Mouse (Mus musculus): ENCODE measurements around the gene Csk. TPM values are rescaled to one million over a fixed set of nuclear protein-coding genes. Genes with fewer than 3 reads are reported as not detected.

The Csk gene
- polyA plus RNA-seq, 1 experiment: 51.2 TPM

- TF ChIP-seq CTCF (IDR thresholded peaks at IDR 0.05; ENCODE audit: borderline replicate concordance, insufficient read depth, low read length): no peak
- no peak for TF ChIP-seq POLR2A (IDR thresholded peaks at IDR 0.05; ENCODE audit: low read depth, low read length)
- Histone ChIP-seq H3K27ac (ENCODE audit: insufficient read depth, low read length) (no peak overlapping the region), H3K4me1 (ENCODE audit: control insufficient read depth, insufficient read depth, low read length) (peaks cover 11% of the 10 kb centered on the region), H3K4me3 (ENCODE audit: insufficient read depth, low read length) (no peak overlapping the region)
These were observed 55.5 kb downstream of the Csk start for GRCm38 (mm10) chr9:57597929-57598382.

GRCm38 (mm10) chr9:57597265-57597664 is 56.2 kb downstream of the Csk start:
- H3K4me3 ChIP-seq (ENCODE audit: insufficient read depth, low read length): no peak overlapping the region
- H3K4me1 ChIP-seq (ENCODE audit: control insufficient read depth, insufficient read depth, low read length): peaks cover 11% of the 10 kb centered on the region
- H3K27ac ChIP-seq (ENCODE audit: insufficient read depth, low read length): no peak overlapping the region
- TF ChIP-seq CTCF (IDR thresholded peaks at IDR 0.05; ENCODE audit: borderline replicate concordance, insufficient read depth, low read length): no peak
- no peak for TF ChIP-seq POLR2A (IDR thresholded peaks at IDR 0.05; ENCODE audit: low read depth, low read length)

- Histone ChIP-seq H3K4me3 (ENCODE audit: insufficient read depth, low read length) (no peak overlapping the region), H3K27ac (ENCODE audit: insufficient read depth, low read length) (no peak overlapping the region), H3K4me1 (ENCODE audit: control insufficient read depth, insufficient read depth, low read length) (no peaks in the 10 kb centered on the region)
- TF ChIP-seq POLR2A (IDR thresholded peaks at IDR 0.05; ENCODE audit: low read depth, low read length): no peak
- TF ChIP-seq CTCF (IDR thresholded peaks at IDR 0.05; ENCODE audit: borderline replicate concordance, insufficient read depth, low read length): no peak
These were observed 59.3 kb downstream of the Csk start for GRCm38 (mm10) chr9:57594174-57594509.

GRCm38 (mm10) chr9:57593454-57594173 is 59.8 kb downstream of the Csk start:
- Histone ChIP-seq H3K27ac (ENCODE audit: insufficient read depth, low read length) (no peak overlapping the region), H3K4me3 (ENCODE audit: insufficient read depth, low read length) (no peak overlapping the region), H3K4me1 (ENCODE audit: control insufficient read depth, insufficient read depth, low read length) (no peaks in the 10 kb centered on the region)
- TF ChIP-seq CTCF (IDR thresholded peaks at IDR 0.05; ENCODE audit: borderline replicate concordance, insufficient read depth, low read length): no peak
- TF ChIP-seq POLR2A (IDR thresholded peaks at IDR 0.05; ENCODE audit: low read depth, low read length): no peak

- Histone ChIP-seq H3K27ac (ENCODE audit: insufficient read depth, low read length) (no peak overlapping the region), H3K4me1 (ENCODE audit: control insufficient read depth, insufficient read depth, low read length) (no peaks in the 10 kb centered on the region), H3K4me3 (ENCODE audit: insufficient read depth, low read length) (peak overlapping the region; percentile 52; the same call in 1 of the 2 replicates)
- TF ChIP-seq CTCF (IDR thresholded peaks at IDR 0.05; ENCODE audit: borderline replicate concordance, insufficient read depth, low read length) (no peak), POLR2A (IDR thresholded peaks at IDR 0.05; ENCODE audit: low read depth, low read length) (peak; percentile 29; the same call in 1 of the 2 replicates)
These were observed 62.7 kb downstream of the Csk start for GRCm38 (mm10) chr9:57590726-57591125.

- TF ChIP-seq POLR2A (IDR thresholded peaks at IDR 0.05; ENCODE audit: low read depth, low read length) (peak; percentile 64), CTCF (IDR thresholded peaks at IDR 0.05; ENCODE audit: borderline replicate concordance, insufficient read depth, low read length) (no peak)
- Histone ChIP-seq H3K4me1 (ENCODE audit: control insufficient read depth, insufficient read depth, low read length) (no peaks in the 10 kb centered on the region), H3K4me3 (ENCODE audit: insufficient read depth, low read length) (peak within 1 kb of the TSS; percentile 52), H3K27ac (ENCODE audit: insufficient read depth, low read length) (peak within 1 kb of the TSS; percentile 65)
These were observed 64.0 kb downstream of the Csk start, which contains the start of gene Ulk3 for GRCm38 (mm10) chr9:57589224-57590126. Ulk3 (plus strand) TSS chr9:57589452.

- H3K27ac ChIP-seq (ENCODE audit: insufficient read depth, low read length): no peak overlapping the region
- H3K4me3 ChIP-seq (ENCODE audit: insufficient read depth, low read length): no peak overlapping the region
- no peaks in the 10 kb centered on the region for H3K4me1 ChIP-seq (ENCODE audit: control insufficient read depth, insufficient read depth, low read length)
- TF ChIP-seq POLR2A (IDR thresholded peaks at IDR 0.05; ENCODE audit: low read depth, low read length) (no peak), CTCF (IDR thresholded peaks at IDR 0.05; ENCODE audit: borderline replicate concordance, insufficient read depth, low read length) (no peak)
These were observed 68.4 kb downstream of the Csk start for GRCm38 (mm10) chr9:57584991-57585390.

- H3K4me3 ChIP-seq (ENCODE audit: insufficient read depth, low read length): no peak overlapping the region
- no peak overlapping the region for H3K27ac ChIP-seq (ENCODE audit: insufficient read depth, low read length)
- no peaks in the 10 kb centered on the region for H3K4me1 ChIP-seq (ENCODE audit: control insufficient read depth, insufficient read depth, low read length)
- TF ChIP-seq CTCF (IDR thresholded peaks at IDR 0.05; ENCODE audit: borderline replicate concordance, insufficient read depth, low read length) (no peak), POLR2A (IDR thresholded peaks at IDR 0.05; ENCODE audit: low read depth, low read length) (no peak)
These were observed 76.1 kb downstream of the Csk start for GRCm38 (mm10) chr9:57577144-57577849.

Other genes with a start within 250 kb of the Csk start
- gene Ppcdc, start 213.5 kb downstream of the Csk start, polyA plus RNA-seq (2011; ENCODE audit: insufficient read length, low read depth, missing spikeins): 26.6 and 31.0 TPM in 2 replicates
- gene Scamp5, start 185.6 kb downstream of the Csk start, polyA plus RNA-seq (2011; ENCODE audit: insufficient read length, low read depth, missing spikeins): 23.7 and 26.1 TPM in 2 replicates
- 0.61 TPM in 1 of 2 replicates, not detected in the other for gene Rpp25, start 149.6 kb downstream of the Csk start, polyA plus RNA-seq (2011; ENCODE audit: insufficient read length, low read depth, missing spikeins)
- 252 and 293 TPM in 2 replicates for gene Cox5a, start 132.4 kb downstream of the Csk start, polyA plus RNA-seq (2011; ENCODE audit: insufficient read length, low read depth, missing spikeins)
- 12.6 and 13.0 TPM in 2 replicates for gene Fam219b, start 116.1 kb downstream of the Csk start, polyA plus RNA-seq (2011; ENCODE audit: insufficient read length, low read depth, missing spikeins)
- gene Mpi, start 100.9 kb downstream of the Csk start, polyA plus RNA-seq (2011; ENCODE audit: insufficient read length, low read depth, missing spikeins): 32.2 and 35.6 TPM in 2 replicates
- gene Scamp2, start 92.7 kb downstream of the Csk start, polyA plus RNA-seq (2011; ENCODE audit: insufficient read length, low read depth, missing spikeins): 37.0 and 38.2 TPM in 2 replicates
- 17.6 and 19.4 TPM in 2 replicates for gene Ulk3, start 64.2 kb downstream of the Csk start, polyA plus RNA-seq (2011; ENCODE audit: insufficient read length, low read depth, missing spikeins)
- gene Cplx3, start 47.4 kb downstream of the Csk start, polyA plus RNA-seq (2011; ENCODE audit: insufficient read length, low read depth, missing spikeins): not detected in 2 replicates
- gene Lman1l, start 32.9 kb downstream of the Csk start, polyA plus RNA-seq (2011; ENCODE audit: insufficient read length, low read depth, missing spikeins): not detected in 2 replicates
- not detected in 2 replicates for gene Cyp1a2, start 30.1 kb upstream of the Csk start, polyA plus RNA-seq (2011; ENCODE audit: insufficient read length, low read depth, missing spikeins)
- not detected in 2 replicates for gene Cyp1a1, start 34.3 kb upstream of the Csk start, polyA plus RNA-seq (2011; ENCODE audit: insufficient read length, low read depth, missing spikeins)
- gene Edc3, start 54.9 kb upstream of the Csk start, polyA plus RNA-seq (2011; ENCODE audit: insufficient read length, low read depth, missing spikeins): 16.6 and 19.8 TPM in 2 replicates
- gene Clk3, start 112.2 kb upstream of the Csk start, polyA plus RNA-seq (2011; ENCODE audit: insufficient read length, low read depth, missing spikeins): 46.4 and 54.8 TPM in 2 replicates
- gene Arid3b, start 183.2 kb upstream of the Csk start, polyA plus RNA-seq (2011; ENCODE audit: insufficient read length, low read depth, missing spikeins): 4.2 and 4.5 TPM in 2 replicates

All from embryonic fibroblast, embryonic 13.5 days (primary cell).